In genomic region chr9:49757582-49757981, GRCm38 (mm10) we compare ENCODE assay signal across 10 mouse cellular contexts. TPM values are rescaled to one million over a fixed set of nuclear protein-coding genes. Genes with fewer than 3 reads are reported as not detected.
DNase-seq lines count a peak whose midpoint lies in the region; ATAC-seq and TF ChIP-seq lines count a peak whose summit lies in the region.
"Had no signal": no experiment of that assay in that cellular context is flagged by ENCODE, and none has a peak within 500 bp of the region (broad histone marks: within the 10 kb centered on the region; RNA-seq: fewer than 3 reads in every experiment).

No protein-coding gene starts in this region.

- TF ChIP-seq EP300 in heart, postnatal 0 days (IDR thresholded peaks at IDR 0.05; ENCODE audit: low read depth) = no peak

- no peaks in the 10 kb centered on the region for H3K36me3 ChIP-seq in heart, postnatal 0 days (replicated peaks; ENCODE audit: control insufficient read depth, insufficient read depth, low read length)
- no peaks in the 10 kb centered on the region for H3K36me3 ChIP-seq in forebrain, embryonic 14.5 days (ENCODE audit: control insufficient read depth, insufficient read depth, low read length)
- no peaks in the 10 kb centered on the region for H3K36me3 ChIP-seq in midbrain, embryonic 15.5 days (replicated peaks)

- TF ChIP-seq CTCF in heart, postnatal 0 days (IDR thresholded peaks at IDR 0.05; ENCODE audit: low read depth) = no peak

- 64% methylated on average over 4 of the region's 4 CpGs for WGBS in heart, postnatal 0 days
- WGBS in forebrain, embryonic 14.5 days = 62% methylated on average over 4 of the region's 4 CpGs
- 41% methylated on average over 4 of the region's 4 CpGs for WGBS in midbrain, embryonic 15.5 days

- H3K27ac ChIP-seq in heart, postnatal 0 days (ENCODE audit: low read depth) = peak overlapping the region; percentile 50; the same call in 1 of the 2 replicates
- peak overlapping the region; percentile 72 for H3K27ac ChIP-seq in forebrain, embryonic 14.5 days (ENCODE audit: low read depth, low read length)
- H3K27ac ChIP-seq in midbrain, embryonic 15.5 days = peak overlapping the region; percentile 63

- no peaks in the 10 kb centered on the region for H3K9me3 ChIP-seq in heart, postnatal 0 days (replicated peaks; ENCODE audit: control insufficient read depth, low read length)
- H3K9me3 ChIP-seq in forebrain, embryonic 14.5 days (replicated peaks; ENCODE audit: control insufficient read depth, low read length) = no peaks in the 10 kb centered on the region
- H3K9me3 ChIP-seq in midbrain, embryonic 15.5 days = no peaks in the 10 kb centered on the region

- H3K4me1 ChIP-seq in heart, postnatal 0 days (ENCODE audit: control insufficient read depth, insufficient read depth) = peaks cover 33% of the 10 kb centered on the region
- peaks cover 34% of the 10 kb centered on the region for H3K4me1 ChIP-seq in forebrain, embryonic 14.5 days (ENCODE audit: control insufficient read depth, insufficient read depth, low read length)
- peaks cover 67% of the 10 kb centered on the region for H3K4me1 ChIP-seq in midbrain, embryonic 15.5 days

- H3K4me3 ChIP-seq in heart, postnatal 0 days (ENCODE audit: low read depth, low read length) = no peak overlapping the region
- H3K4me3 ChIP-seq in forebrain, embryonic 14.5 days (ENCODE audit: low read depth, low read length) = no peak overlapping the region
- no peak overlapping the region for H3K4me3 ChIP-seq in midbrain, embryonic 15.5 days

- no peak overlapping the region for H3K4me2 ChIP-seq in heart, postnatal 0 days (ENCODE audit: low read depth, low read length)
- no peak overlapping the region for H3K4me2 ChIP-seq in forebrain, embryonic 14.5 days (ENCODE audit: low read length)
- peak overlapping the region; percentile 21; the same call in 1 of the 2 replicates for H3K4me2 ChIP-seq in midbrain, embryonic 15.5 days

- H3K9ac ChIP-seq in heart, postnatal 0 days (replicated peaks; ENCODE audit: low read depth, low read length) = no peak overlapping the region
- H3K9ac ChIP-seq in forebrain, embryonic 14.5 days (ENCODE audit: low read length) = no peak overlapping the region
- no peak overlapping the region for H3K9ac ChIP-seq in midbrain, embryonic 15.5 days

- no peak for DNase-seq in heart, postnatal 0 days (ENCODE audit: low spot score)
- DNase-seq in heart, adult 11 months = no peak
- DNase-seq in ZHBTc4 (ENCODE audit: low read depth, low spot score) = peak; percentile 28
- DNase-seq in forebrain, embryonic 14.5 days (ENCODE audit: low spot score) = peak; percentile 51
- DNase-seq in ovary, postnatal 10 days (ENCODE audit: low spot score) = no peak
- DNase-seq in spleen, postnatal 4 days (ENCODE audit: low spot score in 2 of 2) = no peak
- DNase-seq in kidney, adult 8-10 months = no peak
- DNase-seq: adrenal gland, adult 2 months; lung, adult 18-20 months had no signal

- no peaks in the 10 kb centered on the region for H3K27me3 ChIP-seq in heart, postnatal 0 days (ENCODE audit: control insufficient read depth, insufficient read depth, low read length)
- no peaks in the 10 kb centered on the region for H3K27me3 ChIP-seq in forebrain, embryonic 14.5 days (replicated peaks; ENCODE audit: control insufficient read depth, insufficient read depth, low read length)
- H3K27me3 ChIP-seq in midbrain, embryonic 15.5 days (replicated peaks) = no peaks in the 10 kb centered on the region

- no peak for ATAC-seq in heart, postnatal 0 days (ENCODE audit: insufficient read depth, low read depth)
- ATAC-seq in forebrain, embryonic 14.5 days = peak; percentile 4; the same call in 1 of the 2 replicates
- ATAC-seq in midbrain, embryonic 15.5 days (replicated peaks) = peak; percentile 10; the same call in 1 of the 2 replicates

RNA-seq across cellular contexts. Expression of gene Ncam1, which starts 41.1 kb away (rescaled TPM):
- total RNA-seq in heart, postnatal 0 days (2014; rRNA removed; ENCODE audit: low replicate concordance) = 154 and 170 TPM in 2 replicates
- polyA plus RNA-seq in heart, postnatal 0 days (2015; fragmentation: Nextera tagmentation; extraction: Ambion mirVana) = 75.3 and 91.4 TPM in 2 replicates
- polyA plus RNA-seq in forebrain, embryonic 14.5 days (2014; fragmentation: Nextera tagmentation; extraction: Ambion mirVana) = 163 and 219 TPM in 2 replicates
- 561 and 627 TPM in 2 replicates for polyA plus RNA-seq in midbrain, embryonic 15.5 days (2015; fragmentation: Nextera tagmentation; extraction: Ambion mirVana)

Comparison
In these comparisons a context has a peak if more than half of its experiments do, and no peak if none do; other contexts are left out.
1. DNase-seq: peak in ZHBTc4 (single experiment) and forebrain, embryonic 14.5 days (single experiment); none in heart, postnatal 0 days (single experiment), heart, adult 11 months (single experiment), ovary, postnatal 10 days (single experiment), spleen, postnatal 4 days (0 of 2) and kidney, adult 8-10 months (0 of 2).
2. Peak in every context shown above with its lines, with median percentiles within 50 percentile points of each other: H3K27ac ChIP-seq.